Mouse (Mus musculus): ENCODE results near the gene Taar8c. TPM values are rescaled to one million over a fixed set of nuclear protein-coding genes. Genes with fewer than 3 reads are reported as not detected.
"Not testable (repeated sequence)": the region's sequence is repeated elsewhere in the genome, so short reads cannot be mapped to it uniquely, and the experiment has no call there.

Gene Taar8c
- polyA plus RNA-seq, 1 experiment from 2014 or later = not detected

- no peaks in the 10 kb centered on the region for H3K27me3 ChIP-seq (ENCODE audit: insufficient read depth, low read length)
- no peaks in the 10 kb centered on the region for H3K4me1 ChIP-seq (ENCODE audit: insufficient read depth, low read length)
- WGBS = 52% methylated on average over 6 of the region's 6 CpGs
- H3K9ac ChIP-seq (replicated peaks; ENCODE audit: low read length) = no peak overlapping the region
- H3K4me3 ChIP-seq (ENCODE audit: low read length) = no peak overlapping the region
- H3K4me2 ChIP-seq (replicated peaks; ENCODE audit: low read depth, low read length) = no peak overlapping the region
- H3K36me3 ChIP-seq (ENCODE audit: insufficient read depth, low read length) = no peaks in the 10 kb centered on the region
- H3K9me3 ChIP-seq (ENCODE audit: low read length) = peaks cover 6% of the 10 kb centered on the region
- H3K27ac ChIP-seq (ENCODE audit: low read length) = no peak overlapping the region
- no peak for ATAC-seq (ENCODE audit: low FRiP score, low TSS enrichment)
Measured at GRCm38 (mm10) chr10:24111116-24111778, 9.5 kb upstream of the Taar8c start.

- 73% methylated on average over 8 of the region's 8 CpGs for WGBS
- H3K27ac ChIP-seq (ENCODE audit: low read length); H3K9me3 ChIP-seq (ENCODE audit: low read length); H3K27me3 ChIP-seq (ENCODE audit: insufficient read depth, low read length); H3K9ac ChIP-seq (replicated peaks; ENCODE audit: low read length); H3K4me3 ChIP-seq (ENCODE audit: low read length); ATAC-seq (ENCODE audit: low FRiP score, low TSS enrichment); H3K4me1 ChIP-seq (ENCODE audit: insufficient read depth, low read length); H3K4me2 ChIP-seq (replicated peaks; ENCODE audit: low read depth, low read length); H3K36me3 ChIP-seq (ENCODE audit: insufficient read depth, low read length): not testable (repeated sequence)
Measured at GRCm38 (mm10) chr10:24109434-24109833, 7.7 kb upstream of the Taar8c start, which contains the start of gene Taar9. Taar9 (minus strand) TSS chr10:24109534.

GRCm38 (mm10) chr10:24108236-24108635 lies 6.5 kb upstream of the Taar8c start:
- WGBS = 69% methylated on average over 3 of the region's 3 CpGs
- no peaks in the 10 kb centered on the region for H3K4me1 ChIP-seq (ENCODE audit: insufficient read depth, low read length)
- no peak overlapping the region for H3K9ac ChIP-seq (replicated peaks; ENCODE audit: low read length)
- no peaks in the 10 kb centered on the region for H3K9me3 ChIP-seq (ENCODE audit: low read length)
- H3K27me3 ChIP-seq (ENCODE audit: insufficient read depth, low read length) = no peaks in the 10 kb centered on the region
- no peak for ATAC-seq (ENCODE audit: low FRiP score, low TSS enrichment)
- H3K36me3 ChIP-seq (ENCODE audit: insufficient read depth, low read length) = no peaks in the 10 kb centered on the region
- H3K4me3 ChIP-seq (ENCODE audit: low read length) = no peak overlapping the region
- no peak overlapping the region for H3K4me2 ChIP-seq (replicated peaks; ENCODE audit: low read depth, low read length)
- H3K27ac ChIP-seq (ENCODE audit: low read length) = no peak overlapping the region

DNA sequence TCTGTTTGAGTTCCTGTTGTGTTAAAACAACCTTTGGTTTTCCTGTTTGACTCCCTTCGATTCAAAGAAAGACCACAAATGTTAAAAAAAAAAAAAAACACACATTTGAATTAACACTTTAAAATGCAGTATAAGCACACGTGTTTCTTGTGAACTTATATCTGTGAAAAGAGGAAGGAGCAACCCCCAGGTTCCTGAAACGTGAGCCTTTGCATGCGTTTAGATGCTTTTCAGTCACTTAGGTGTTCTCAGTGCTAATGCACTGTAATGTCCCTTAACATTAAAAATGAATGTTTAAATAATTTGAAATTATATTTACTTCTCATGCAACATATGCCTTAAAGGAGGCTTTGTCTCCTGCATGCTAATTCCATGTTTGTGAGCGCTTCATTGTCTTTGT lies 6.0 kb upstream of the Taar8c start:
- no peak overlapping the region for H3K4me2 ChIP-seq (replicated peaks; ENCODE audit: low read depth, low read length)
- H3K27me3 ChIP-seq (ENCODE audit: insufficient read depth, low read length) = no peaks in the 10 kb centered on the region
- H3K4me1 ChIP-seq (ENCODE audit: insufficient read depth, low read length) = no peaks in the 10 kb centered on the region
- WGBS = 49% methylated on average over 5 of the region's 5 CpGs
- H3K9me3 ChIP-seq (ENCODE audit: low read length) = no peaks in the 10 kb centered on the region
- H3K36me3 ChIP-seq (ENCODE audit: insufficient read depth, low read length) = no peaks in the 10 kb centered on the region
- H3K27ac ChIP-seq (ENCODE audit: low read length) = no peak overlapping the region
- H3K9ac ChIP-seq (replicated peaks; ENCODE audit: low read length) = no peak overlapping the region
- no peak for ATAC-seq (ENCODE audit: low FRiP score, low TSS enrichment)
- no peak overlapping the region for H3K4me3 ChIP-seq (ENCODE audit: low read length)

- H3K9ac ChIP-seq (replicated peaks; ENCODE audit: low read length); H3K9me3 ChIP-seq (ENCODE audit: low read length); H3K36me3 ChIP-seq (ENCODE audit: insufficient read depth, low read length); H3K4me3 ChIP-seq (ENCODE audit: low read length); ATAC-seq (ENCODE audit: low FRiP score, low TSS enrichment); H3K4me1 ChIP-seq (ENCODE audit: insufficient read depth, low read length); H3K27me3 ChIP-seq (ENCODE audit: insufficient read depth, low read length); H3K4me2 ChIP-seq (replicated peaks; ENCODE audit: low read depth, low read length); H3K27ac ChIP-seq (ENCODE audit: low read length): not testable (repeated sequence)
- 8% methylated on average over 1 of the region's 1 CpGs for WGBS
Measured at GRCm38 (mm10) chr10:24103299-24103698, 1.6 kb upstream of the Taar8c start.

GRCm38 (mm10) chr10:24097010-24097409 lies 4.7 kb downstream of the Taar8c start:
- not testable (repeated sequence) for H3K9ac ChIP-seq (replicated peaks; ENCODE audit: low read length); ATAC-seq (ENCODE audit: low FRiP score, low TSS enrichment); H3K4me1 ChIP-seq (ENCODE audit: insufficient read depth, low read length); H3K27ac ChIP-seq (ENCODE audit: low read length); H3K9me3 ChIP-seq (ENCODE audit: low read length); H3K36me3 ChIP-seq (ENCODE audit: insufficient read depth, low read length); H3K4me2 ChIP-seq (replicated peaks; ENCODE audit: low read depth, low read length); H3K4me3 ChIP-seq (ENCODE audit: low read length); H3K27me3 ChIP-seq (ENCODE audit: insufficient read depth, low read length)
- 43% methylated on average over 2 of the region's 2 CpGs for WGBS

GRCm38 (mm10) chr10:24092194-24092593 lies 9.5 kb downstream of the Taar8c start, which contains the start of gene Taar8b:
Taar8b (minus strand) TSS chr10:24092294.
- WGBS = 73% methylated on average over 2 of the region's 2 CpGs
- H3K9ac ChIP-seq (replicated peaks; ENCODE audit: low read length) = no peak within 1 kb of the TSS

GRCm38 (mm10) chr10:24087168-24087567 lies 14.5 kb downstream of the Taar8c start:
- no peaks in the 10 kb centered on the region for H3K9me3 ChIP-seq (ENCODE audit: low read length)
- no peak overlapping the region for H3K4me2 ChIP-seq (replicated peaks; ENCODE audit: low read depth, low read length)
- H3K27me3 ChIP-seq (ENCODE audit: insufficient read depth, low read length) = no peaks in the 10 kb centered on the region
- WGBS = 91% methylated on average over 2 of the region's 2 CpGs
- H3K4me3 ChIP-seq (ENCODE audit: low read length) = no peak overlapping the region
- no peaks in the 10 kb centered on the region for H3K36me3 ChIP-seq (ENCODE audit: insufficient read depth, low read length)
- H3K9ac ChIP-seq (replicated peaks; ENCODE audit: low read length) = no peak overlapping the region
- ATAC-seq (ENCODE audit: low FRiP score, low TSS enrichment) = no peak
- H3K27ac ChIP-seq (ENCODE audit: low read length) = no peak overlapping the region
- no peaks in the 10 kb centered on the region for H3K4me1 ChIP-seq (ENCODE audit: insufficient read depth, low read length)

More at GRCm38 (mm10) chr10:24092194-24092593, 9.5 kb downstream of the Taar8c start, which contains the start of gene Taar8b:
- no peaks in the 10 kb centered on the region for H3K27me3 ChIP-seq (ENCODE audit: insufficient read depth, low read length)
- no peaks in the 10 kb centered on the region for H3K36me3 ChIP-seq (ENCODE audit: insufficient read depth, low read length)
- H3K27ac ChIP-seq (ENCODE audit: low read length) = no peak within 1 kb of the TSS
- no peak within 1 kb of the TSS for H3K4me2 ChIP-seq (replicated peaks; ENCODE audit: low read depth, low read length)
- H3K4me3 ChIP-seq (ENCODE audit: low read length) = no peak within 1 kb of the TSS
- H3K4me1 ChIP-seq (ENCODE audit: insufficient read depth, low read length) = no peaks in the 10 kb centered on the region
- no peaks in the 10 kb centered on the region for H3K9me3 ChIP-seq (ENCODE audit: low read length)
- no peak for ATAC-seq (ENCODE audit: low FRiP score, low TSS enrichment)

DNA sequence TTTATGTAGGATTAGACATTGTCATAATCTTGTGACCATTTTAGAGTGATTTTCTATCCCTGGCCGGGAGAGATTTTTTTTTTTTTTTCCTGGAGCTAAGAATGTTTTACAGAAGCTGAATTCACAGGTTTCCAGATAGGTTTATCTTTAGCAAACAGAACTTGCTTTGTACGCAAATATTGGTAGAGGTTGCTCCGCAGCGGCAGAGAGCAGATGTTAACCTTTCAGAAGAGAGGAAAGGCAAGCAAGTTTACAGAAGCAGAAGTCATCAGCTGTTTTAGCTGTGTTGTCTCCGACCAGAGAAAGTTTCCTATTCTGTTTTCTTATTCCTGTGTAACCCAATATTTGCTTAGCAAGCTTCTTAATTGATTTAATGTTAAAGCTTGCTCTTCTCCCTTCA lies 15.2 kb downstream of the Taar8c start:
- H3K4me3 ChIP-seq (ENCODE audit: low read length) = no peak overlapping the region
- no peak overlapping the region for H3K4me2 ChIP-seq (replicated peaks; ENCODE audit: low read depth, low read length)
- no peaks in the 10 kb centered on the region for H3K4me1 ChIP-seq (ENCODE audit: insufficient read depth, low read length)
- no peaks in the 10 kb centered on the region for H3K9me3 ChIP-seq (ENCODE audit: low read length)
- H3K27me3 ChIP-seq (ENCODE audit: insufficient read depth, low read length) = no peaks in the 10 kb centered on the region
- 67% methylated on average over 5 of the region's 5 CpGs for WGBS
- no peaks in the 10 kb centered on the region for H3K36me3 ChIP-seq (ENCODE audit: insufficient read depth, low read length)
- ATAC-seq (ENCODE audit: low FRiP score, low TSS enrichment) = no peak
- no peak overlapping the region for H3K27ac ChIP-seq (ENCODE audit: low read length)
- H3K9ac ChIP-seq (replicated peaks; ENCODE audit: low read length) = no peak overlapping the region

DNA sequence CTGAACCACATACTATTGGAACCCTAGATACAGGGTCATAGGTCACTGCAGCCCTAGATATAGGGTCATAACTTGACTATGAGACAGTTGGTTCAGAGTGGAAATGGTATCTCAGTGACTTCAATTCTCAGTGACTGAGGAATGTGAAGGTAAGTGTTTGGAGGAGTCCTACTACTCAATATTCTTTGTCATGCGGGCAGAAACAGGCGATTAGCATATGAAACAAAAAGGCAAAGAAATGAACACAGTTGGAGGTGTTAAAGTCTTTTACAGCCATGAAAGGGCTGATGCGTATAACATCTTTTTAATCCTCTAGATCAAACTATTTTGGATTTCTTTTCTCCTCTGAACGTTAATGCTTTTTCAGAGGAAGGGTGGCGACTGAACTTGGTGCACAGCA lies 15.8 kb downstream of the Taar8c start:
- WGBS = 90% methylated on average over 5 of the region's 5 CpGs
- H3K4me2 ChIP-seq (replicated peaks; ENCODE audit: low read depth, low read length) = no peak overlapping the region
- ATAC-seq (ENCODE audit: low FRiP score, low TSS enrichment) = no peak

More for the DNA sequence above, 15.8 kb downstream of the Taar8c start:
- no peak overlapping the region for H3K27ac ChIP-seq (ENCODE audit: low read length)
- no peak overlapping the region for H3K9ac ChIP-seq (replicated peaks; ENCODE audit: low read length)
- no peaks in the 10 kb centered on the region for H3K4me1 ChIP-seq (ENCODE audit: insufficient read depth, low read length)
- no peaks in the 10 kb centered on the region for H3K9me3 ChIP-seq (ENCODE audit: low read length)
- H3K36me3 ChIP-seq (ENCODE audit: insufficient read depth, low read length) = no peaks in the 10 kb centered on the region
- no peak overlapping the region for H3K4me3 ChIP-seq (ENCODE audit: low read length)
- H3K27me3 ChIP-seq (ENCODE audit: insufficient read depth, low read length) = no peaks in the 10 kb centered on the region

All from kidney, embryonic 16.5 days (tissue).